Mouse (Mus musculus): ENCODE measurements around the gene Samd8. TPM values are rescaled to one million over a fixed set of nuclear protein-coding genes. Genes with fewer than 3 reads are reported as not detected.

Samd8 gene
- polyA plus RNA-seq, 1 experiment = 13.3 TPM

- Histone ChIP-seq H3K4me1 (ENCODE audit: control insufficient read depth, insufficient read depth, low read length) (no peaks in the 10 kb centered on the region), H3K4me3 (replicated peaks; ENCODE audit: extremely low read depth, low read depth, low read length) (no peak overlapping the region)
- DNase-seq = no peak
- TF ChIP-seq CTCF (IDR thresholded peaks at IDR 0.05; ENCODE audit: insufficient read depth, low read length) = no peak
- no peak for TF ChIP-seq POLR2A (IDR thresholded peaks at IDR 0.05; ENCODE audit: borderline replicate concordance, extremely low read depth, low read depth, low read length)
- 100% methylated on average over 1 of the region's 1 CpGs for WGBS
These were observed 6.2 kb upstream of the Samd8 start for GRCm38 (mm10) chr14:21744169-21744568.

DNA sequence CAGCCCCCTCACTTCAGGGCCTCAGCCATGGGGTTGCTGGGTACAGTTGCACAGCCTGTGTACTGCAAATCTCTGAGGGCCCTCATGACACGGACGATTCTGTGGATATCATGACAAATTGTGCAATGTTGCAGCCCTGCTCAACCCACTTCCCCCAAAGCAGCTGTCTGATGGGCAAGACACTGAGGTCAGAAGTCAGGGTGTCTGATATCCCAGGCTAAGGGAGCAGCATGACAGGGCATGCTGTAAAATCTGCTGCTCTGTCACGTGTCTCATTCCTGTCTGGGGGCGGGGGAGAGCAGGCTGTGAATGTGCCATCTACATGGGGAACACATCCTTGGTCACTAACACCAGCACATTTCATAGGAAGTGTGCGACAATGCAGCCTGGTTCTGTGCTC, 5.2 kb upstream of the Samd8 start:
- Histone ChIP-seq H3K4me3 (replicated peaks; ENCODE audit: extremely low read depth, low read depth, low read length) (no peak overlapping the region), H3K4me1 (ENCODE audit: control insufficient read depth, insufficient read depth, low read length) (0 out of 2 replicates have a peak, but pooled peaks cover 2% of the 10 kb centered on the region)
- 57% methylated on average over 5 of the region's 5 CpGs for WGBS
- TF ChIP-seq POLR2A (IDR thresholded peaks at IDR 0.05; ENCODE audit: borderline replicate concordance, extremely low read depth, low read depth, low read length) (no peak), CTCF (IDR thresholded peaks at IDR 0.05; ENCODE audit: insufficient read depth, low read length) (no peak)
- DNase-seq = no peak

DNA sequence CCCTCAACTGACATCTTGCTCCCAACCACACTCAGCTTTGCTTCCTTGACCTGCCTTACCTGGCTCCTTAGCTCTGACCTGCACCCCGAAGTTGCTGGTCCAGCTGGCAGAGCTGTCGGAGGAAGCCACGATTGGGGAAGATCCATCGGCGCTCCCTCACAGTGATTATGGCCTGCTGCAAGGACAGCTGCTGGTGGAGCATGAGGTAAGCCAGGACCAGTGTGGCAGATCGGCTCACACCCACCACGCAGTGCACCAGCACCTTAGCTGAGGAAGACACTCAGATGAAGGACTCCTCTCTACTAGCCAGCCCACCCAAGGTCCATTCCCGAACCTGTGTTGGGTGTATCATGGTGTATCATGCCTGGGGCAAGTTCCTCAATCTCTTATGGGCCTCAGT, 4.1 kb upstream of the Samd8 start:
- 94% methylated on average over 8 of the region's 8 CpGs for WGBS
- no peak for DNase-seq
- TF ChIP-seq CTCF (IDR thresholded peaks at IDR 0.05; ENCODE audit: insufficient read depth, low read length) (no peak), POLR2A (IDR thresholded peaks at IDR 0.05; ENCODE audit: borderline replicate concordance, extremely low read depth, low read depth, low read length) (no peak)
- Histone ChIP-seq H3K4me3 (replicated peaks; ENCODE audit: extremely low read depth, low read depth, low read length) (no peak overlapping the region), H3K4me1 (ENCODE audit: control insufficient read depth, insufficient read depth, low read length) (0 out of 2 replicates have a peak, but pooled peaks cover 2% of the 10 kb centered on the region)

DNA sequence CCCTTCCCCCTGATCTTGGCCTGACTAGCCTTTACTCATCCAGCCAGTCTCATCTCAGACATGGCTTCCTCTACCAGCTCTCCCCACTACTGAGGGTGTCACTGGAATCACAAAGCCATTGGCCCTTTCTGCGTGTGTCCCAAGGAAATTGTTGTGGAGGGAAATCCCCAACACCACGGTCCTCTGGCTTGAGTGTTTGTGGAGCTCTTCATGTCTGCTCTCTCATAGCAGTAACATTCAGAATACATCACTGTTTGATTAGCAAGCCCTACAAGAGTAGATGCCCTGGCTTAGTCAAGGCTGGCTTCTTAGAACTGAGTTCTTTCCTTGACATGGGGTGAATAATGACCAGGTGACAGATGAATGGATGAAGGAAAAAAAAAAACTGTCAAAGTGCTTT, 3.5 kb upstream of the Samd8 start:
- no peak for TF ChIP-seq POLR2A (IDR thresholded peaks at IDR 0.05; ENCODE audit: borderline replicate concordance, extremely low read depth, low read depth, low read length)
- no peak for TF ChIP-seq CTCF (IDR thresholded peaks at IDR 0.05; ENCODE audit: insufficient read depth, low read length)
- WGBS = 52% methylated on average over 2 of the region's 2 CpGs
- DNase-seq = no peak
- H3K4me3 ChIP-seq (replicated peaks; ENCODE audit: extremely low read depth, low read depth, low read length) = no peak overlapping the region
- 0 out of 2 replicates have a peak, but pooled peaks cover 2% of the 10 kb centered on the region for H3K4me1 ChIP-seq (ENCODE audit: control insufficient read depth, insufficient read depth, low read length)

DNA sequence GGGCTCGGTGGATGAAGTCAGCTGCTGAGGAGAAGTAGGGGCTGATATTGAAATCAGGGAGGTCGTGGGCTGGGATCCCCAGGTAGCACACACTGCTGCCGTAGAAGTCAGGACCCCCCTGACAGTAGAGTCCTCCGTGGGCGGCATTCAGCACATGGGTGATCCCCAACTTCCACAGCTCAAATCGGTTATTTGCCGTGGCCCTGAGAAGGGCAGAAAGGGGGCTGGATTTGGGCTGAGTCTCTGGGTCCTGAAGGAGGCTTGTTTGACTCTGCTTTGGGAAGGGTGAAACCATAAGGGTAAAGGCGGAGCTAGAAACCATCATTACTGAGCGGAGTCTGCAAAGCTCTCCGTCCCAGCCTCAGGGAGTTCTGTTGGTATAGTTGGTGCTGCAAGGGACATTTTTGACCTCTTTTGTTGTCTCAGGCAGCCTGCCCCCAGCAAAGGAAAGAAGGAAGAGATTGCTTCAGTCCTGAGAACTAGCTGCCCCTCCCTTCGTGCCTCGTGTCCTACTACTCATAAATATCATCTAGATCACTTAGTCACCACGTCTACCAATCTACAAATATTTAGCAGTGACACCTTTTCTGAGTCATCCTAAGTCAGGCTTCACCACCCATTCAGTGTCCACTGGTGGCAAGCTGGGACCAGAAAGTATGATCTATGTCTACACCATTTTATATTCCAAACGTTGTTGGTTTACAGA, 2.7 kb upstream of the Samd8 start:
- TF ChIP-seq CTCF (IDR thresholded peaks at IDR 0.05; ENCODE audit: insufficient read depth, low read length) (no peak), POLR2A (IDR thresholded peaks at IDR 0.05; ENCODE audit: borderline replicate concordance, extremely low read depth, low read depth, low read length) (no peak)
- WGBS = 62% methylated on average over 14 of the region's 14 CpGs
- Histone ChIP-seq H3K4me3 (replicated peaks; ENCODE audit: extremely low read depth, low read depth, low read length) (no peak overlapping the region), H3K4me1 (ENCODE audit: control insufficient read depth, insufficient read depth, low read length) (0 out of 2 replicates have a peak, but pooled peaks cover 2% of the 10 kb centered on the region)
- DNase-seq = no peak

DNA sequence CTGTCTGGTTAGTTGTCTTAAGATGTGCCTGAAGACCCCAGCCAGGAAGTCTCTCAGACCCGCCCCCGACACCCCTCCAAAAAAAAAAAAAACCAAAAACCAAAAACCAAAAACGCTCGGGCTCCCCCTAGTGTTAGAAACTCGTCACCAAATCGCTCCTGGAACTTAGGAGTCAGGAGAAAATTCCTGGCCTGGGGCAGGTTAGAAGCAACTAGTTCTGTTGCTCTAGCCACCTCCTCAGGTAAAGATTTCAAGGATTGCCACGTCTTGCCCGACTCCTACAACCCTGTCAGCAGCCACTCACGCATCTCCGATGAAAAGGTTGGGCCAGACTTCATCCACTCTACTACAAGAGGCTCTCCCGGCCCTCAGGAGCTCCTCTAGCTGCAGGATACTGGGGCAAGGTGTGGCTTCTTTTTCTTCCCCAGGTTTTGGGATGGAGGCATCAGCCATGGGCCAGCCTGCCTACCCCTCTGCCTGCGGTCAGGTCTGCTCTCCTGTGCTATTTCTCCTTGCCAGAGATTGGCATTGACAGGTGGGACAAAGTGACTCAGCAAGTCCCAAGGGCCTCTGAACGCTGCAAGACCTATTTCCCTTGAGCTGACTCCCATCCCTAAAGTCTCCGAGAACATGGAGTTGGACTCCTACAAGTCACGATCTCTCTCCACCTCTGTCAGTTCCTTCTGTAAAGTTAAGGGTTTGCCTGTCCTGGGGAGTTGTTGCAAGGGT, 2.0 kb upstream of the Samd8 start:
- peak; percentile 56 for DNase-seq
- WGBS = 39% methylated on average over 15 of the region's 15 CpGs

DNA sequence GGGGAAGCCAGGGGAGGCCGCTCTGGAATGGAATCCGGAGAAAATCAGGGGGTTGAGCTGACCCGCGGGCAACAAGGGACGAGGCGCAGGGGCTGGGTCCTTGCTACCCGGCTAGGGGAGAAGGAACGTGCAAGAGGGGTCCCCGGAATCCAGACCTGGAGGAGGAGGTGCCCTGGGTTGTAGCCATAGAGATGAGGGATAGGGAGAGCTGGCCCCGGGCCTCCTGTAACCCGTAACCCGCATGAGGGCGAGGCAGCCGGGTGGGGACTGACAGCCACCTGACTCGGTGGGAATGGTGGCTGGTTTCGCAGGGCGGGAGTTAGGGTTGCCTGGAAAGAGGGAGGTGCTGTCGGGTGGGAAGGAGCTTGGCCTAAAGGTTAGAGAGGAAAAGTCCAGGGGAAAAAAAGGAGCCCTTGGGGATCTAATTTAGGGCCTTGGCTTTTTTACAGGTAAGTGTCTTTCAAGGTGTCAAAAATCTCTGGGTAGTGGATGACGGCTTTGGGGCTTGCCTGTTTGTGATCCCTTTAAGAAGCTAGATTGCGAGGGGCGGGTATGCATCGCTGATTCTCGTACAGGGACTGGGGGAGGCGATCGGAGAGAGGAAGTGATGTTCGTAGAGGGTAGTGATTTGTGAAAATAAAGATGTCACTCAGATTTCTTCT, 681 bp downstream of the Samd8 start, which contains the start of gene Dusp13:
Gene Dusp13 (minus strand): TSS at position 301 of the 662 bp plus-strand sequence.
- Histone ChIP-seq H3K4me3 (replicated peaks; ENCODE audit: extremely low read depth, low read depth, low read length) (peak within 1 kb of the TSS; percentile 72), H3K4me1 (ENCODE audit: control insufficient read depth, insufficient read depth, low read length) (peaks cover 4% of the 10 kb centered on the region; the same call in 1 of the 2 replicates)
- TF ChIP-seq POLR2A (IDR thresholded peaks at IDR 0.05; ENCODE audit: borderline replicate concordance, extremely low read depth, low read depth, low read length) (no peak), CTCF (IDR thresholded peaks at IDR 0.05; ENCODE audit: insufficient read depth, low read length) (no peak)
- peak; percentile 72 for DNase-seq
- WGBS = under 1% methylated on average over 26 of the region's 26 CpGs

More for the DNA sequence above, 2.0 kb upstream of the Samd8 start:
- Histone ChIP-seq H3K4me1 (ENCODE audit: control insufficient read depth, insufficient read depth, low read length) (0 out of 2 replicates have a peak, but pooled peaks cover 2% of the 10 kb centered on the region), H3K4me3 (replicated peaks; ENCODE audit: extremely low read depth, low read depth, low read length) (no peak overlapping the region)
- TF ChIP-seq CTCF (IDR thresholded peaks at IDR 0.05; ENCODE audit: insufficient read depth, low read length) (no peak), POLR2A (IDR thresholded peaks at IDR 0.05; ENCODE audit: borderline replicate concordance, extremely low read depth, low read depth, low read length) (no peak)

DNA sequence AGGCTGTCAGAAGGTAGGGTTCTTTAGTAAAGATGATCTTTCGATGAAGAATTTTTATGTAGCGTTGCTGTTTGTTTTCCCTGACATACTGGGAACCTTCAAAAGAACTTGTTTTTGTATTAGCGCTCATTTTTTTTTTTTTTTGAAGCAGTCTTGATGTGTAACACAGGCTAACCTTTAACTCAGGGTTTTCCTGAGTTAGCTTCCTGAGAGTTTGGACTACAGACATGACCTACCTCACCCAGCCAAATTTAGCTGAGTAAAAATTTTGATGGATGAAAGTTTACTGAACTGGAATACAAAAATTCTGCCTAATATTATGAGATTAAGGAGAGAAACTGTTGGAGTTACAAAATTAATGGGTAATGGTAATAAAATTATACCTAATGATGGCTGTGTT, 2.1 kb downstream of the Samd8 start:
- Histone ChIP-seq H3K4me3 (replicated peaks; ENCODE audit: extremely low read depth, low read depth, low read length) (no peak overlapping the region), H3K4me1 (ENCODE audit: control insufficient read depth, insufficient read depth, low read length) (peaks cover 4% of the 10 kb centered on the region; the same call in 1 of the 2 replicates)
- no peak for DNase-seq
- TF ChIP-seq CTCF (IDR thresholded peaks at IDR 0.05; ENCODE audit: insufficient read depth, low read length) = no peak
- TF ChIP-seq POLR2A (IDR thresholded peaks at IDR 0.05; ENCODE audit: borderline replicate concordance, extremely low read depth, low read depth, low read length) = no peak
- WGBS = 91% methylated on average over 3 of the region's 3 CpGs

- WGBS = 77% methylated on average over 4 of the region's 4 CpGs
- H3K4me3 ChIP-seq (replicated peaks; ENCODE audit: extremely low read depth, low read depth, low read length) = no peak overlapping the region
These were observed 3.0 kb downstream of the Samd8 start for GRCm38 (mm10) chr14:21753367-21753766.

More at GRCm38 (mm10) chr14:21753367-21753766, 3.0 kb downstream of the Samd8 start:
- TF ChIP-seq CTCF (IDR thresholded peaks at IDR 0.05; ENCODE audit: insufficient read depth, low read length) = no peak
- TF ChIP-seq POLR2A (IDR thresholded peaks at IDR 0.05; ENCODE audit: borderline replicate concordance, extremely low read depth, low read depth, low read length) = no peak
- H3K4me1 ChIP-seq (ENCODE audit: control insufficient read depth, insufficient read depth, low read length) = peaks cover 4% of the 10 kb centered on the region; the same call in 1 of the 2 replicates
- DNase-seq = no peak
